ENCODE assay signal across 9 mouse cellular contexts in the genomic region with DNA sequence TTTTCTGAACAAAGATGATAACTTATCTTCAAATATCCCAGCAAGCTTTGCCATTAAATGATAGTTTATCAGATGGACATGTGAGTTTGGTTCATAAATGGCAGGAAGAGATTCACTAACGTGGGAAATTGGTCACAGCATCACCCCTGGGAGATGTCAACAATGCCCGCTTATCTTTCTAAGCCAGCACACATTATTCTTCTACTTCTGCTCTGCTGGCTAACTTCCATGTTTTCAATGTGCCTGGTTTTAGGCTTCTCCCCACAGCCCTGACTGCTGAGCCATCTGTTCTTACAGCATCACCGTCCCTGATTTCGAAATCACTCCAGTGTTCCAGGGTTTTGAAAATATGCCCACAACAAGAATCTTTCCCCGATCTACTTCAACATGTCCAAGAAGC.
DNase-seq lines count a peak whose midpoint lies in the region; ATAC-seq and TF ChIP-seq lines count a peak whose summit lies in the region.
"Had no signal": no experiment of that assay in that cellular context is flagged by ENCODE, and none has a peak within 500 bp of the region (broad histone marks: within the 10 kb centered on the region; RNA-seq: fewer than 3 reads in every experiment).

No protein-coding gene starts in this region.

- no peak overlapping the region for H3K4me3 ChIP-seq in lung, embryonic 16.5 days (ENCODE audit: low read length)
- H3K4me3 ChIP-seq in lung, adult 2 months (replicated peaks; ENCODE audit: extremely low read depth, low read depth, low read length), result no peak overlapping the region

- no peaks in the 10 kb centered on the region for H3K36me3 ChIP-seq in lung, embryonic 16.5 days (ENCODE audit: control insufficient read depth, insufficient read depth, low read length)

- TF ChIP-seq POLR2A in lung, adult 2 months (IDR thresholded peaks at IDR 0.05; ENCODE audit: borderline replicate concordance, extremely low read depth, low read depth, low read length), result no peak

- no peaks in the 10 kb centered on the region for H3K27me3 ChIP-seq in lung, embryonic 16.5 days (ENCODE audit: control insufficient read depth, insufficient read depth, low read depth, low read length)

- H3K4me2 ChIP-seq in lung, embryonic 16.5 days (ENCODE audit: low read depth, low read length), result no peak overlapping the region

- no peaks in the 10 kb centered on the region for H3K4me1 ChIP-seq in lung, embryonic 16.5 days (replicated peaks; ENCODE audit: control insufficient read depth, insufficient read depth, low read length)
- H3K4me1 ChIP-seq in lung, adult 2 months (ENCODE audit: control insufficient read depth, insufficient read depth, low read length), result no peaks in the 10 kb centered on the region; the same call in 1 of the 2 replicates

- 32% methylated on average over 5 of the region's 5 CpGs for WGBS in lung, embryonic 16.5 days
- WGBS in lung, adult 2 months, result 34% methylated on average over 5 of the region's 5 CpGs

- ATAC-seq in lung, embryonic 16.5 days (ENCODE audit: low read depth), result 0 out of 2 replicates have a peak, but pooled peaks have one; percentile 51
- ATAC-seq: activated CD4-positive, CD25-positive, alpha-beta regulatory T cell, adult 4 months had no signal

- DNase-seq in lung, adult 2 months, result no peak
- peak; percentile 73 to 82 for DNase-seq in cerebellum, adult 18-20 months
- peak; percentile 36 to 50 for DNase-seq in frontal cortex, postnatal 36 days (ENCODE audit: low spot score in 2 of 2)
- peak; percentile 65 for DNase-seq in lung, postnatal 36 days
- DNase-seq in spleen, postnatal 36 days (ENCODE audit: low spot score in 2 of 2), result no peak
- no peak for DNase-seq in embryo, embryonic 10 days (ENCODE audit: low spot score)
- DNase-seq: gastrocnemius, postnatal 10 days had no signal

- H3K9me3 ChIP-seq in lung, embryonic 16.5 days (ENCODE audit: control insufficient read depth, low read length), result no peaks in the 10 kb centered on the region

- no peak for TF ChIP-seq CTCF in lung, adult 2 months (IDR thresholded peaks at IDR 0.05; ENCODE audit: insufficient read depth, low read length)

- H3K9ac ChIP-seq in lung, embryonic 16.5 days (ENCODE audit: low read length), result no peak overlapping the region

- no peak overlapping the region for H3K27ac ChIP-seq in lung, embryonic 16.5 days (ENCODE audit: low read length)

Comparison
In these comparisons a context has a peak if more than half of its experiments do, and no peak if none do; other contexts are left out.
1. DNase-seq: peak in cerebellum, adult 18-20 months (2 of 2), frontal cortex, postnatal 36 days (2 of 2) and lung, postnatal 36 days (single experiment); none in lung, adult 2 months (single experiment), spleen, postnatal 36 days (0 of 2) and embryo, embryonic 10 days (single experiment).